Mouse (Mus musculus) lung, adult 2 months (tissue): Measurements from ENCODE around the gene Dock3. TPM values are rescaled to one million over a fixed set of nuclear protein-coding genes. Genes with fewer than 3 reads are reported as not detected.

Experiments
- DNase-seq: peaks from one replicate; pipeline ENCODE4 v3.0.0; 2022
- H3K4me1 ChIP-seq: fragments of 200-500 bp; 2 replicates; pipeline ENCODE4 v1.6.1; 2011; ENCODE audit warnings: low read length; ENCODE audit not compliant: control insufficient read depth, insufficient read depth
- H3K4me3 ChIP-seq: fragments of 200-500 bp; replicated peaks from 2 replicates; pipeline ENCODE3; 2011; ENCODE audit warnings: low read depth, mild to moderate bottlenecking, control low read depth, low read length; ENCODE audit errors: extremely low read depth
- CTCF ChIP-seq: fragments of 200-500 bp; IDR thresholded peaks from 2 replicates; pipeline ENCODE4 v1.5.1; 2011; ENCODE audit warnings: mild to moderate bottlenecking, low read length, control low read depth; ENCODE audit not compliant: insufficient read depth
- POLR2A ChIP-seq: fragments of 200-500 bp; IDR thresholded peaks from 2 replicates; pipeline ENCODE4 v1.6.1; 2011; ENCODE audit warnings: low read depth, mild to moderate bottlenecking, control low read depth, low read length, borderline replicate concordance; ENCODE audit errors: extremely low read depth
- WGBS: fragments of 180-500 bp; shearing (Covaris S2); methylation state at CpG from one replicate; pipeline ENCODE4 v1.1.7; 2018; 5-methylcytosine and 5-hydroxymethylcytosine counted together
- polyA plus RNA-seq: library from polyadenylated mRNA; depleted of rRNA; stranded (reverse); fragments of >200 nt; gene quantifications from 2 replicates; pipeline ENCODE4 v1.2.3, GENCODE M21; 2012; rRNA removed

Dock3 gene
- polyA plus RNA-seq, 1 experiment = 0.09 TPM

DNA sequence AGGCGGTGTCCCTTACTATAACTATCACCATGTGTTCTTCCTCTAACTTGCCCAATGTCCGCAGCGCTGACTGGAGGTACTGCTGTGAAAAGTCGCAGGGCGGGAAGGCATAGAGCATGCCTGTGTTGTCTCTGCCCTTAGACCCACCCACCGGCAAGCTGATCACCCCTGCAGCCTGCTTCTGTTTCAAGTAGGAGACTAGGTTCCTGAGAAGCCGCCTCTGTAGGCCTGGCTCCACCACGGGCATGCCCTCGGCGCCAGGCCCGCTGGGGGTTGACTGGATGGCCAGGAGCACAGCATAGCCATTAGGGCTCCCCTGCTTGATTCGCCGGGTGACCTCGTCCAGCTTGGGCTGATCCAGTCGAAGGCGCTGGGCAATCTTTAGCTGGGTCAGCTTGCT lies 347.4 kb downstream of the Dock3 start:
- no peak for TF ChIP-seq CTCF
- no peak for TF ChIP-seq POLR2A
- Histone ChIP-seq H3K4me3 (no peak overlapping the region), H3K4me1 (peaks cover 11% of the 10 kb centered on the region)
- 46% methylated on average over 16 of the region's 16 CpGs for WGBS
- DNase-seq = no peak

DNA sequence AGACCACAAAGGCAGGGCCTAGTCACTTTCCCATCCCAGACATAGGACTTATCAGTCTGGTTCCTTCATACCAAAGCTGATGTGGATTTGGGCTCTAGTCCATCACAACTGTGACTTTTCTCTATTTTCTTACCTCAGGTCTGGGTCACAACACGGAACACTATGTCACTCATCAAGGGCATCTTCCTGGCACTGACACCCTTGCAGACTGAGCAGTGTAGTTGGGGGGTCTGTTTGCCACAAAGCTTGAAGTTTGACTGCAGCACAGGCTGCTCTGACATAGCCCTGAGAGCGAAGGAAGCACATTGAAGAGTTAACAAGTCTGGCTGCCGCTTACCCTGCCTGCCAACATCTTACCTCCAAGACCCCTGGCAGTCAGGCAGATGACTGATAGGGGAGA lies 348.6 kb downstream of the Dock3 start:
- WGBS = 72% methylated on average over 3 of the region's 3 CpGs

DNA sequence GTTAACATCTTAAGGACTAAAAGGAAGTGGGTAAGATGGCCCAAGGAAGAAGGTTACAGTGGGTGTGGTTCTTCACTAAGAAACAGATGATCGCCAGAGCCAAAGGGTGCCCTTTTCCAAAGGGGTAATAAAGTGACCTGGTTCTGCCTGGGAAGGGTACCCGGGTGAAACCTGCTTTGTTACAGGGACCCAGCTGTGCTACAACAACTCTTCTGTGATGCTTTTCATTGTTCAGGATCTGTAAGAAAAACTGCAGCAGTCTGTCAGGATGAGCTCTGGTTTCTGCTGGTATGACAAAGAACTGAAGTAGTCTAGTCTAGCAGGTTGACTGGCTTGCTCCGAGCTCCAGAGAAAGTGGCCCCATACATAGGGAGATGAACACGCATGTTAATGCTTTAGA lies 349.5 kb downstream of the Dock3 start:
- peaks cover 9% of the 10 kb centered on the region for H3K4me1 ChIP-seq
- 51% methylated on average over 4 of the region's 4 CpGs for WGBS
- TF ChIP-seq CTCF = no peak
- no peak for TF ChIP-seq POLR2A
- no peak for DNase-seq
- no peak overlapping the region for H3K4me3 ChIP-seq

More for the DNA sequence above, 348.6 kb downstream of the Dock3 start:
- Histone ChIP-seq H3K4me3 (no peak overlapping the region), H3K4me1 (peaks cover 11% of the 10 kb centered on the region)
- TF ChIP-seq POLR2A = no peak
- no peak for TF ChIP-seq CTCF
- no peak for DNase-seq

DNA sequence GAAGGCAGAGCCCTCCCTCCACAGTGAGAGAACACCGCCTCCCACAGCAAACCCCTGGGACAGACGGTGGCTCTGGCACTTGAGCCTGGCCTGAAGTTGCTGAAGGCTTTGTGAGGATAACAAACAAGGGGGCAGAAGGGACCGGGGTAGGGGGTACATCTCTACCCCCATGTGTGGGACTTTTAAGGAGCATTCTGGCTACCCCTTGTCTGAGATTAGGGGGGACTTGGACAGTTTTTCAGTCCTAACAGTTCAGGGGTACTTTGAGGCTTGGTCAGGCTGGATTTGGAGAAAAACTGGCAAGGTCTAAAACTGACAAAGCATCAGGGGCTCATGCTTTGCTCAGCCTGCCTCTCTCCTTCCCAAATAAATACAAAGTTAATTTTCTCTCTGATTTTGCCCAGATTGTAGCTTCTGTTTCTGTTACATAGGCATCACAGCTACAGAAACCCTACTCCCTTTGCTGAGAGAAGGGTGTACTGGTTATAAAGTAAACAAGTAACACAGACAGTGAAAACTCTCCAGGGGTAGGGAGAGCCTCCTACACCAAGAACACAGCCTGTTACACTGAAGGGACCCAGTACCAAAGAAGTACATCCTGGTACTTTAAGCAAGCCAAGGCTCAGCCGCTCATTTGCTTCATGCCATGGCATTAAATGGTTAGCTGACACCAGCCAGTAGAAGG lies 350.5 kb downstream of the Dock3 start:
- DNase-seq = no peak
- 53% methylated on average over 4 of the region's 4 CpGs for WGBS
- H3K4me1 ChIP-seq = peaks cover 9% of the 10 kb centered on the region
- TF ChIP-seq CTCF (no peak), POLR2A (no peak)
- H3K4me3 ChIP-seq = no peak overlapping the region

DNA sequence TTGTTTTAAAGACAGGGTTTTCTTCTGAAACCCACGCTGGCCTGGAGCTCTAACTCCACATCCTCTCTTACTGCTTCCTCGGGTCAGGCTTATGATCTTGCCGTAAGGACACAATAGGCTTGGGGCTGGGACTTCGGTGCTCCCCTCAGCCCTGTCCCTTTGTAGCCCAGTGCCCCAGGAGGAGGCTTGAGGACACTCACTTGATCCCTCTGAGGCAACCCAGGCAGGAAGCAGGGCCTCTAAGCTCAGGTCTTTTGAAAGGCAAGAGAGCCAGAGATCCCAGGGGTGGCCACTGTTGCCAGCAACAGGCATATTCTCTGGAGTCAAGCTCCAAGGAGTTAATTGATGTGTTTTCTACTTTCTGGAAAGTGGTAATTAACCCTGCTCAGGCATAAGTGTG lies 352.2 kb downstream of the Dock3 start:
- H3K4me3 ChIP-seq = no peak overlapping the region
- no peaks in the 10 kb centered on the region; the same call in 1 of the 2 replicates for H3K4me1 ChIP-seq
- DNase-seq = no peak
- 70% methylated on average over 4 of the region's 4 CpGs for WGBS
- TF ChIP-seq POLR2A (no peak), CTCF (no peak)

DNA sequence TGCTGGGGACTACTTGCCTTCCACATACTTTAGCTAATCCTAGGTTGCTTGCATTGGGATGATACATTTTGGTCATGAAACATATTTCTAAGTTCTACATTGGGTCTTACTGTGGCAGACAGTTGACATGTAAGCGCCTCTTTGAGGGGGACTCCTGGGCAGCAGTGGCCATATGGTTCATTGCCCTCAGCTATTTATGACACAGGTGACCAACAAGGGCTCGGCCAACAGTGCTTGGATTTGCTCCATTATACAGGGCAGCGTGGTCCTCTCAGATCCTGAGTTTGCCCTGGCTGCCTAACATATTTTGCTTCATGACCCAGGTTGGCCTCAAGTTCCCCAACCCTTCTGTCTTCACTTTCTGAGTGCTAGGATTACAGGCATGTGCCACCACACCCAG lies 355.0 kb downstream of the Dock3 start:
- H3K4me3 ChIP-seq = no peak overlapping the region
- DNase-seq = no peak
- TF ChIP-seq POLR2A = no peak
- TF ChIP-seq CTCF = no peak
- no peaks in the 10 kb centered on the region; the same call in 1 of the 2 replicates for H3K4me1 ChIP-seq
- WGBS = 89% methylated on average over 3 of the region's 3 CpGs

DNA sequence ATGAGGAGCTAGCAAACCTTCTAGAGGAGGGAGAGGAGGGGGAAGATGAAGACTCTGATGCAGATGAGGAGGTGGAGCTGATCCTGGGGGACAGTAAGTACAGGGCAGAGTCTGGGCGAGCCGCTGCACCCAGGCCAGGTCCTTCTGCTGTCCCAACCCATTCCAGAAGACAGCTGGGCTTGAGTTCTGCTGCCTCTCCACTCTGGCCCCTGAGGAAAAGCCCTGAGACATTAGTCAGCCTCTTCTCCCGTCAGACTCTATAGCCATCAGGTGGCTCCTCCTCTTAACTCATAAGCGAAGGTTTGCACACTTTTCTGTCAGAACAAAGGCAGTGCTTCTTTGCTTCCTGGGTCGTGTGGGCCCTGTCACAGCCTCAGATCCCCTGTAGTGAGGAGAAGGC lies 357.5 kb downstream of the Dock3 start:
- no peak overlapping the region for H3K4me3 ChIP-seq
- DNase-seq = no peak
- no peak for TF ChIP-seq CTCF
- TF ChIP-seq POLR2A = no peak
- 82% methylated on average over 5 of the region's 5 CpGs for WGBS
- no peaks in the 10 kb centered on the region; the same call in 1 of the 2 replicates for H3K4me1 ChIP-seq

DNA sequence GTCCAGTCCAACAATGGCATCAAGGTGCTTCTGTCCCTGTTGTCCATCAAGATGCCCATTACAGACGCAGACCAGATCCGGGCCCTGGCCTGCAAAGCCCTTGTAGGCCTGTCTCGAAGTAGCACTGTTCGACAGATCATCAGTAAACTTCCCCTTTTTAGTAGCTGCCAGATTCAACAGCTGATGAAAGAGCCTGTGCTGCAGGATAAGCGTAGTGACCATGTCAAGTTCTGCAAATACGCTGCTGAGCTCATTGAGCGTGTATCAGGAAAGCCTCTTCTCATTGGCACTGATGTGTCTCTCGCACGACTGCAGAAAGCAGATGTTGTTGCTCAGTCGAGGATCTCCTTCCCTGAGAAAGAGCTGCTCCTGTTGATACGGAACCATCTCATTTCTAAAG lies 373.7 kb downstream of the Dock3 start:
- Histone ChIP-seq H3K4me3 (no peak overlapping the region), H3K4me1 (no peaks in the 10 kb centered on the region)
- DNase-seq = no peak
- WGBS = 89% methylated on average over 11 of the region's 11 CpGs
- TF ChIP-seq POLR2A (no peak), CTCF (no peak)

DNA sequence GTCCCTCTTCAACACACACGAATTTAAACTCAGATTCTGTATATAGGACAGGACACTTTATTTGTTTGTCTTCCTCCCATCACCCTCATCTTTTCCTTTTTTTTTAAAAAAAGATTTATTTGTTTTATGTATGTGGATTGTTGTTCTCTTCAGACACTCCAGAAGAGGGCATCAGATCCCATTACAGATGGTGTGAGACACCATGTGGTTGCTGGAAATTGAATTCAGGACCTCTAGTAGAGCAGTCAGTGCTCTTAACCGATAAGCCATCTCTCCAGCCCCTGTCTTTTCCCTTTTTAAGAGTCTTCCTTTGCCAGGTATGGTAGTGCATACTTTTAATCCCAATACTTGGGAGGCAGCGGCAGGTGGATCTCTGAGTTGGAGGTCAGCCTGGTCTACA lies 375.0 kb downstream of the Dock3 start:
- TF ChIP-seq POLR2A (no peak), CTCF (no peak)
- 70% methylated on average over 3 of the region's 3 CpGs for WGBS
- no peak for DNase-seq
- Histone ChIP-seq H3K4me1 (no peaks in the 10 kb centered on the region), H3K4me3 (no peak overlapping the region)

Other genes with a start within 250 kb of the Dock3 start
- 29.3 and 41.1 TPM in 2 replicates for gene Mapkapk3, start 58.0 kb upstream of the Dock3 start, polyA plus RNA-seq
- 61.1 and 72.2 TPM in 2 replicates for gene Cish, start 64.1 kb upstream of the Dock3 start, polyA plus RNA-seq
- gene Hemk1, start 106.4 kb upstream of the Dock3 start, polyA plus RNA-seq = 16.9 and 21.0 TPM in 2 replicates
- gene 6430571L13Rik, start 108.7 kb upstream of the Dock3 start, polyA plus RNA-seq = 0.34 and 1.1 TPM in 2 replicates
- 0.72 and 1.2 TPM in 2 replicates for gene Cacna2d2, start 167.7 kb upstream of the Dock3 start, polyA plus RNA-seq